Mouse (Mus musculus) gastrocnemius, postnatal 10 days (tissue): ENCODE data around the gene Gm15080. TPM values are rescaled to one million over a fixed set of nuclear protein-coding genes. Genes with fewer than 3 reads are reported as not detected.
"Not testable (repeated sequence)": the region's sequence is repeated elsewhere in the genome, so short reads cannot be mapped to it uniquely, and the experiment has no call there.

Experiments
- DNase-seq: peaks from one replicate; pipeline ENCODE4 v3.0.0; 2021; ENCODE audit warnings: mixed read lengths
- long read RNA-seq, 2 experiments: library from polyadenylated mRNA; stranded (forward); transcript quantifications; one replicate each; pipeline ENCODE4 v2.0.0; 2021
- total RNA-seq, 2 experiments: library from RNA; stranded (reverse); gene quantifications; 2 replicates each; pipeline ENCODE4 v1.2.3; 2021

The Gm15080 gene
- total RNA-seq, result not detected
- long read RNA-seq, experiment 1, result 0 reads
- long read RNA-seq, experiment 2, result 0 reads

GRCm38 (mm10) chrX:147992693-147993092 lies at the start of gene Gm15080:
Gene Gm15080, plus strand, starts transcription at chrX:147992993.
- not testable (repeated sequence) for DNase-seq

Other genes with a start within 250 kb of the Gm15080 start
- not detected for gene Gm15128, start 227.0 kb upstream of the Gm15080 start, total RNA-seq
- gene Gm15107, start 187.7 kb downstream of the Gm15080 start, total RNA-seq, result not detected